Mouse (Mus musculus) sigmoid colon, adult 10 weeks (tissue): ENCODE results near the gene Usp35. TPM values are rescaled to one million over a fixed set of nuclear protein-coding genes. Genes with fewer than 3 reads are reported as not detected.

Source experiments
- polyA plus RNA-seq: library from polyadenylated mRNA; stranded (reverse); fragments of 350-450 nt; fragmentation: Illumina TruSeq; extraction: RNeasy Lipid Tissue Mini Kit (QIAGEN cat#74804); gene quantifications from one replicate; pipeline ENCODE4 v1.2.3, GENCODE M21; 2014; ENCODE audit warnings: low read depth, low replicate concordance

Usp35 gene
- polyA plus RNA-seq, result 0.69 TPM

GRCm38 (mm10) chr7:97331726-97332666, at the start of gene Usp35, which contains the start of gene Kctd21:
Usp35 (minus strand) TSS chr7:97332020.
Kctd21 (plus strand) TSS chr7:97332327.

Other genes with a start within 250 kb of the Usp35 start
- gene Kctd21, start 307 bp upstream of the Usp35 start, polyA plus RNA-seq, result 6.2 TPM
- 19.0 TPM for gene Alg8, start 39.6 kb upstream of the Usp35 start, polyA plus RNA-seq
- 262 TPM for gene Ndufc2, start 68.0 kb upstream of the Usp35 start, polyA plus RNA-seq
- 2.0 TPM for gene Thrsp, start 85.7 kb upstream of the Usp35 start, polyA plus RNA-seq
- 33.9 TPM for gene Kctd14, start 119.3 kb upstream of the Usp35 start, polyA plus RNA-seq
- 58.8 TPM for gene Ints4, start 148.9 kb upstream of the Usp35 start, polyA plus RNA-seq
- gene Aamdc, start 247.5 kb upstream of the Usp35 start, polyA plus RNA-seq, result 24.4 TPM
- 29.8 TPM for gene Rsf1, start 247.9 kb upstream of the Usp35 start, polyA plus RNA-seq